Mouse (Mus musculus) embryonic facial prominence, embryonic 10.5 days (tissue): ENCODE data around the gene Icam5. TPM values are rescaled to one million over a fixed set of nuclear protein-coding genes. Genes with fewer than 3 reads are reported as not detected.
"Not testable (repeated sequence)": the region's sequence is repeated elsewhere in the genome, so short reads cannot be mapped to it uniquely, and the experiment has no call there.

ENCODE experiments used
- DNase-seq: peaks from one replicate; pipeline ENCODE4 v3.0.0-alpha.2; 2017; ENCODE audit warnings: low spot score
- H3K27ac ChIP-seq: fragments of 300-500 bp; sonication (generic); replicated peaks from 2 replicates; pipeline ENCODE4 v1.5.1; 2016; ENCODE audit warnings: mild to moderate bottlenecking
- H3K27me3 ChIP-seq: fragments of 300-500 bp; sonication (generic); replicated peaks from 2 replicates; pipeline ENCODE4 v1.6.1; 2016; ENCODE audit warnings: low read depth, mild to moderate bottlenecking; ENCODE audit not compliant: poor library complexity, severe bottlenecking
- H3K36me3 ChIP-seq: fragments of 300-500 bp; sonication (generic); replicated peaks from 2 replicates; pipeline ENCODE4 v1.6.1; 2016; ENCODE audit warnings: mild to moderate bottlenecking, moderate library complexity
- H3K4me1 ChIP-seq: fragments of 300-500 bp; sonication (generic); 2 replicates; pipeline ENCODE4 v1.6.1; 2016
- H3K4me3 ChIP-seq: fragments of 300-500 bp; sonication (generic); 2 replicates; pipeline ENCODE4 v1.5.1; 2016; ENCODE audit warnings: mild to moderate bottlenecking, moderate library complexity
- H3K9me3 ChIP-seq: fragments of 300-500 bp; sonication (generic); 2 replicates; pipeline ENCODE4 v1.6.1; 2016; ENCODE audit warnings: mild to moderate bottlenecking
- WGBS: fragments of 180-500 bp; shearing (Covaris S2); methylation state at CpG from one replicate; pipeline ENCODE4 v1.1.7; 2016; 5-methylcytosine and 5-hydroxymethylcytosine counted together
- polyA plus RNA-seq: library from polyadenylated mRNA; unstranded; fragments of >200 nt; fragmentation: Nextera tagmentation; extraction: Ambion mirVana; gene quantifications from 2 replicates; pipeline ENCODE4 v1.2.1, GENCODE M21; 2016

Gene Icam5
- polyA plus RNA-seq, 1 experiment from 2014 or later = not detected

DNA sequence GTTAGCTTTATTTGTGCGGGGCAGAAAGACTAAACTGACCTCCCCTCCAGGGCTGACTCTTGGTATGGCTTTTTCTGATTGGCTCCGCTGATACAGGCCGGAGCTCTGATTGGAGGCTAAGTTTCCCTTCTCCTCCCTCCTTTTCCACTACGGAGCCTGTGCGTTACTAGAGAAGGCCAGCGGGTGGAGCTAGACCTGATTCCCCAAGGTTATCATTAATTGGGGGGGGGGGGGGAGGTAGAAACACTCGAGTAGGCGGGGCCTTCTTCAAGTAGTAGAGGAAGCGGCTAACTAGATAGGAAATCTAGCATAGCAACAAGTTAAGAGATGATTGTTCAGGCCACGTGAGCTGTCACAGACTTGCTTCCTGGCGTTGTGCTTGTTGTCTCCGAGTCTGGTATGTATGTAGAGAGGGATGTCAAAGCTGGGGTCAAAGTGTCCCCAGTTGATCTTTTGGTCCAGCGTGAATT lies 1.1 kb upstream of the Icam5 start:
- no peaks in the 10 kb centered on the region for H3K9me3 ChIP-seq
- H3K27me3 ChIP-seq = peaks cover 100% of the 10 kb centered on the region
- peak; percentile 88 for DNase-seq
- no peaks in the 10 kb centered on the region for H3K36me3 ChIP-seq
- no peak overlapping the region for H3K27ac ChIP-seq
- WGBS = under 1% methylated on average over 13 of the region's 13 CpGs
- H3K4me3 ChIP-seq = peak overlapping the region; percentile 57
- peaks cover 67% of the 10 kb centered on the region for H3K4me1 ChIP-seq

DNA sequence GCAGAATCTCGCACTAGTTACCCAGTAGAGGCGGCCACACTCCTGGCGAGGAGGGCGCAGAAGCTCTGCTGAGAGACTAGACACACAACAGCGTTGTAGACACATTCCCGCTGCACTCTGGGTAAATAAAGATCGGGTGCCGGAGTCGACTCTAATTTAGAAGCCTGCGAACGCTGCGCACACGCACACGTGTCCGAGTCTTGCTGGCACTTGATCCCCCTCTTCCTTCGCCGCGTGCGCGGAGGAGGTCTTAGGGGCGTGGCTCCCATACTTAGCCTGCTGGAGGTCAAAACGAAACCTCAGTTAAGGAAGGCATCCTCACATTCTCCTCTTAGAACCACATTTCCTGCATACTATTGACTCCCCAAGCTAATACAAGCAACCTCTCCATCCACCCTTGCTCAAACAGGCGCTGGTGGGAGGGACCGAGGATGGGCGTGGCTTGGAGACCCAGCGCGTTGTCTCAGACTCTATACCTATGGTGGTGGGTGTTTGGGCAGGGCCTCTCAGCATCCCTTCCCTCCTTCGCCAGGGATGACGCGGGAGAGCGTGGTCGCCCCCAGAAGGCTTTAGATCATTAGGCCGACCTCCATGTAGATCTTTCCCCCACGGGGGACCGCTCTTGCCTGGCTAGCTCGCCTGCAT lies 500 bp upstream of the Icam5 start:
- H3K9me3 ChIP-seq = no peaks in the 10 kb centered on the region
- DNase-seq = peak; percentile 72
- H3K36me3 ChIP-seq = no peaks in the 10 kb centered on the region
- peaks cover 100% of the 10 kb centered on the region for H3K27me3 ChIP-seq
- H3K4me3 ChIP-seq = peak overlapping the region; percentile 57
- under 1% methylated on average over 36 of the region's 36 CpGs for WGBS
- peaks cover 71% of the 10 kb centered on the region for H3K4me1 ChIP-seq
- no peak overlapping the region for H3K27ac ChIP-seq

DNA sequence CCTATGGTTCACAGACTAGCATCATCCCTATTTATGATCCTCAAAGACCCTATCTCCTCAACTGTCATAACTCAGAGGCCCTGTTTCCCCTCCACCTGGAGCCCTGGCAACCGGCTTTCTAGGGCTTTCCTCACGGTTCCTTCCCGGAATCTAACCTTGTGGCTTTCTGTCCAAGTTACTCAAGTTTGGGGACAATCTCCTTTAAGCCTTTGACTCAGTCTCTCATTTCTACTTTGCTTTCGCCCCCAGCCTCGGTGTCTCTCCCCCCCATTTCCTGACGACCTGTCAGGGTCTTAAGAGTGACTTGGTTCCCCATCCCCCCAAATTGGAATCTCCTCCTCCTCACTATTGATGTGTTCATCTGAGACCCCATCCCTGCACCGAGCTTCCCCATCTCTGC lies 618 bp downstream of the Icam5 start:
- H3K27ac ChIP-seq = no peak overlapping the region
- peak overlapping the region; percentile 57 for H3K4me3 ChIP-seq
- 4% methylated on average over 7 of the region's 7 CpGs for WGBS
- DNase-seq = no peak
- H3K9me3 ChIP-seq = no peaks in the 10 kb centered on the region
- peaks cover 82% of the 10 kb centered on the region for H3K4me1 ChIP-seq
- no peaks in the 10 kb centered on the region for H3K36me3 ChIP-seq
- H3K27me3 ChIP-seq = peaks cover 100% of the 10 kb centered on the region

DNA sequence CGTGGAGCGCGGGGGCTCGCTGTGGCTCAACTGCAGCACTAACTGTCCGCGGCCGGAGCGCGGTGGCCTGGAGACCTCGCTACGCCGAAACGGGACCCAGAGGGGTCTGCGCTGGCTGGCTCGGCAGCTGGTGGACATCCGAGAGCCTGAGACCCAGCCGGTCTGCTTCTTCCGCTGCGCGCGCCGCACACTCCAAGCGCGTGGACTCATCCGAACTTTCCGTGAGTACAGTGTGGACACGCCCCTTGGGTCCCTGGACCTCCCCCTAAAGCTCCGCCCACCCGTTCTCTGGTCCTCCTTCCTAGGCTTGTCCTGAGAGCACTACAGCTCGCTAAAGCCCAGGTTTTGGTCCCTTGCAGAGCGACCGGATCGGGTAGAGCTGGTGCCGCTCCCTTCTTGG lies 1.3 kb downstream of the Icam5 start:
- H3K4me3 ChIP-seq = peak overlapping the region; percentile 57
- no peak overlapping the region for H3K27ac ChIP-seq
- peak; percentile 83 for DNase-seq
- no peaks in the 10 kb centered on the region for H3K9me3 ChIP-seq
- H3K27me3 ChIP-seq = peaks cover 100% of the 10 kb centered on the region
- H3K36me3 ChIP-seq = no peaks in the 10 kb centered on the region
- peaks cover 85% of the 10 kb centered on the region for H3K4me1 ChIP-seq
- WGBS = under 1% methylated on average over 34 of the region's 34 CpGs

DNA sequence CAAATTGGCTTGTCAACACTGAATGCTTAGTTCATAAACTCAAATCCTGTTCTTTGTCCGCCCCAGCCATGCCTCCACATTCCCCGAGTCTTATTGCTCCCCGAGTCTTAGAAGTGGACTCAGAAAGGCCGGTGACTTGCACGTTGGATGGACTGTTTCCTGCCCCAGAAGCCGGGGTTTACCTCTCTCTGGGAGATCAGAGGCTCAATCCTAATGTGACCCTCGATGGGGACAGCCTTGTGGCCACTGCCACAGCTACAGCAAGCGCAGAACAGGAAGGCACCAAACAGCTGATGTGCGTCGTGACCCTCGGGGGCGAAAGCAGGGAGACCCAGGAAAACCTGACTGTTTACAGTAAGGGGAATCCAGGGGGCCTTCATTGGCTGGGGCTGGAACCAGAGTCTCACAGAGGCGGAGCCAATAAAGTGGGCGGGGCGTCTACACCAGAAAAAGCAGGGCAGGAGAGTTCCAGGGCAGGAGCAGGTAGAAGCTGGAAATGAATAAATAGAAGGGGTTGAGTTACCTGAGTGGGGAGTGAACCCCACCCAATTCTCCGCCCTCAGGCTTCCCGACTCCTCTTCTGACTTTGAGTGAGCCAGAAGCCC lies 2.7 kb downstream of the Icam5 start:
- peaks cover 80% of the 10 kb centered on the region for H3K4me1 ChIP-seq
- H3K27ac ChIP-seq = no peak overlapping the region
- H3K4me3 ChIP-seq = peak overlapping the region; percentile 8; the same call in 1 of the 2 replicates
- peaks cover 3% of the 10 kb centered on the region; the same call in 1 of the 2 replicates for H3K9me3 ChIP-seq
- peak; percentile 62 for DNase-seq
- H3K36me3 ChIP-seq = no peaks in the 10 kb centered on the region
- peaks cover 100% of the 10 kb centered on the region for H3K27me3 ChIP-seq
- 1% methylated on average over 17 of the region's 17 CpGs for WGBS

DNA sequence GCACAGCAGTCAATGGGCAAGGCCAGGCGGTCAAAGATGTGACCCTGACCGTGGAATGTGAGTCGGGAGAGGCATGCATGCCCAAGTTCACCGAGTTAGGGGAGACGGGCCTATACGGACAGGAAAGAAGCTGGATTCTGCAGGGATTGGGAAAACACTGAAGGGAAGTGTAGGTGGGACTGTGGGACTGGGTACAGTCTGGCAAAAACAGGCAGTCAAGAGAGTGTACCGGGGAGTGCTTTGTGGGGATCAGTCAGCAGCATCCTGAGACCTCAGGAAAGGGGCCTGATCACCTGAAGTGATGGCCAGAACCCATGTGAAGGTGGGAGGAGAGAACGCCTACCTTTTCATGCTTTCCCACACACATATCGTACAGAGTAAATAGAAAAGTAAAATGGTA lies 3.7 kb downstream of the Icam5 start:
- Histone ChIP-seq H3K4me1 (peaks cover 70% of the 10 kb centered on the region), H3K4me3 (0 out of 2 replicates have a peak overlapping the region, but pooled peaks have one; percentile 2), H3K27ac (no peak overlapping the region), H3K27me3 (peaks cover 100% of the 10 kb centered on the region), H3K9me3 (peaks cover 3% of the 10 kb centered on the region; the same call in 1 of the 2 replicates), H3K36me3 (no peaks in the 10 kb centered on the region)
- no peak for DNase-seq
- WGBS = 13% methylated on average over 9 of the region's 9 CpGs

DNA sequence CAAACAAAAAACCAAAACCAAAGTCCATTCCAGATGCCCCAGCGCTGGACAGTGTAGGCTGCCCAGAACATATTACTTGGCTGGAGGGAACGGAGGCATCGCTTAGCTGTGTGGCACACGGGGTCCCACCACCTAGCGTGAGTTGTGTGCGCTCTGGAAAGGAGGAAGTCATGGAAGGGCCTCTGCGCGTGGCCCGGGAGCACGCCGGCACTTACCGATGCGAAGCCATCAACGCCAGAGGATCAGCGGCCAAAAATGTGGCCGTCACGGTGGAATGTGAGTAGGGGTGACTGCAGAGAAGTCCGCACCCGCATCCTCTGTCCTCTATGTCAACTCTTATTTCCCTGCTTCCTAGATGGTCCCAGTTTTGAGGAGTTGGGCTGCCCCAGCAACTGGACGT lies 4.3 kb downstream of the Icam5 start:
- DNase-seq = peak; percentile 38
- Histone ChIP-seq H3K4me3 (0 out of 2 replicates have a peak overlapping the region, but pooled peaks have one; percentile 2), H3K9me3 (peaks cover 3% of the 10 kb centered on the region; the same call in 1 of the 2 replicates), H3K27ac (no peak overlapping the region), H3K27me3 (peaks cover 100% of the 10 kb centered on the region), H3K4me1 (peaks cover 68% of the 10 kb centered on the region), H3K36me3 (no peaks in the 10 kb centered on the region)
- WGBS = 5% methylated on average over 20 of the region's 20 CpGs

DNA sequence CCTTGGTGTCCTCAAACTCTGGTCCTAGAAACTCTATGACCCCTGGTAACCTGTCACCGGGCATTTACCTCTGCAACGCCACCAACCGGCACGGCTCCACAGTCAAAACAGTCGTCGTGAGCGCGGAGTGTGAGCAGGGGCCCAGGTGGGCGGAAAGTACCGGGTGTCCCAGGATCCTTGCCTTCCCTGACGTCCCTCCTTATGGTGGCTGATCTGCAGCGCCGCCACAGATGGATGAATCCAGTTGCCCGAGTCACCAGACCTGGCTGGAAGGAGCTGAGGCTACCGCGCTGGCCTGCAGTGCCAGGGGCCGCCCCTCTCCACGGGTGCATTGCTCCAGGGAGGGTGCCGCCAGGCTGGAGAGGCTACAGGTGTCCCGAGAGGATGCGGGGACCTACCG lies 4.8 kb downstream of the Icam5 start:
- no peaks in the 10 kb centered on the region for H3K36me3 ChIP-seq
- peaks cover 67% of the 10 kb centered on the region for H3K4me1 ChIP-seq
- peak overlapping the region; percentile 48 for H3K4me3 ChIP-seq
- DNase-seq = peak; percentile 39
- H3K9me3 ChIP-seq = peaks cover 3% of the 10 kb centered on the region; the same call in 1 of the 2 replicates
- H3K27ac ChIP-seq = no peak overlapping the region
- under 1% methylated on average over 22 of the region's 22 CpGs for WGBS
- peaks cover 100% of the 10 kb centered on the region for H3K27me3 ChIP-seq

DNA sequence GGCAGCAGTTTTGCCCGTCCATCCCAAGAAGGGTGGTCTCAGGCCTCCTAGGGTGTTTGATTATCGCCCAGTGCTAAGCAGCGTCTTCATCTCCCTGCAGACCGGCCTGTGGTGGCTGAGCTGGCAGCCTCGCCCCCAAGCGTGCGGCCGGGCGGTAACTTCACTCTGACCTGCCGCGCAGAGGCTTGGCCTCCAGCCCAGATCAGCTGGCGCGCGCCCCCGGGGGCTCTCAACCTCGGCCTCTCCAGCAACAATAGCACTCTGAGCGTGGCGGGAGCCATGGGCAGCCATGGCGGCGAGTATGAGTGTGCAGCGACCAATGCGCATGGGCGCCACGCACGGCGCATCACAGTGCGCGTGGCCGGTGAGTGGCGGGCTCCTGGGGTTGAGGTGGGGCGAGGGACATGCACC lies 5.6 kb downstream of the Icam5 start:
- Histone ChIP-seq H3K27ac (peak overlapping the region; percentile 3; the same call in 1 of the 2 replicates), H3K9me3 (peaks cover 3% of the 10 kb centered on the region; the same call in 1 of the 2 replicates), H3K4me3 (peak overlapping the region; percentile 48), H3K36me3 (no peaks in the 10 kb centered on the region), H3K4me1 (peaks cover 59% of the 10 kb centered on the region), H3K27me3 (peaks cover 94% of the 10 kb centered on the region)
- 1% methylated on average over 31 of the region's 31 CpGs for WGBS
- DNase-seq = peak; percentile 63

DNA sequence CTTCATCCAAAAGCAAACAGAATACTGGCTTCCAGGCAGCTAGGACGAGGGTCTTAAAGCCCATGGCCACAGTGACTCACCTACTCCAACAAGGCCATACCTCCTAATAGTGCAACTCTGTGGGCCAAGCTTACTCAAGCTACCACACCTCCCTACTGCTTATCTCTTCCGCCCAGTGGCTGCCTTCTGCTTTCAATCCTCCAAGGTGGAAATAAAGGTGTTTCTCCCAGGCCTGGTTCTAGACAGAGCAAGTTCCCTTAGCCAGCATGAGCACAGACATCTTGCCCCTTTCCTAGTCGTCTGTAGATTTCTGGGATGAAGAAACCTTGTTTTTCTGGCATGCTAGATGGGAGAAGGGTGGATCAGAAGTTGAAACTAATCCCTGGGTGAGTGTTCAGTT lies 7.9 kb downstream of the Icam5 start:
- peaks cover 3% of the 10 kb centered on the region; the same call in 1 of the 2 replicates for H3K9me3 ChIP-seq
- H3K36me3 ChIP-seq = no peaks in the 10 kb centered on the region
- H3K27me3 ChIP-seq = peaks cover 71% of the 10 kb centered on the region
- H3K4me3 ChIP-seq = no peak overlapping the region
- H3K27ac ChIP-seq = no peak overlapping the region
- DNase-seq = no peak
- 78% methylated on average over 3 of the region's 3 CpGs for WGBS
- peaks cover 41% of the 10 kb centered on the region for H3K4me1 ChIP-seq

DNA sequence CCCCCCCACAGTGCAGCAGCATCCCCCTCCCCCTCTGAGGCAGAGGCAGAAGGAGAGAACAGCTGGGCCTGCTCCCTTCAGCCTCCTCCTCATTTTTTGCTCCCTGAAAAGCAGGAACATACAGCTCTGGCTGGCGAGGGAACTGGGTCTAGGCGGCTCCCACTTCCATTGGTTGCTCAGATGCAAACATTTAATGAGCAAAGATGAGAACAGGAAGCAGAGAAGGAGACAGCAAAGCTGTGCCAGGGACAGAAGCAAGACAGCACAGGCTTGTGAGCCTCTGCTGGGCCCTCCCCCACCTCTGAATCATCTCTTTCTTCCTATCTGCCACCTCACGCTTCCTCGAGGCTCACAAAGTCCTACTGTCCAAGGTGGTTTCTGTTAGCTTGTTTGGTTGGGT lies 9.4 kb downstream of the Icam5 start:
- H3K4me3 ChIP-seq = no peak overlapping the region
- H3K36me3 ChIP-seq = no peaks in the 10 kb centered on the region
- H3K4me1 ChIP-seq = peaks cover 30% of the 10 kb centered on the region
- H3K9me3 ChIP-seq = peaks cover 3% of the 10 kb centered on the region; the same call in 1 of the 2 replicates
- DNase-seq = no peak
- H3K27me3 ChIP-seq = peaks cover 55% of the 10 kb centered on the region
- 41% methylated on average over 4 of the region's 4 CpGs for WGBS
- H3K27ac ChIP-seq = no peak overlapping the region

DNA sequence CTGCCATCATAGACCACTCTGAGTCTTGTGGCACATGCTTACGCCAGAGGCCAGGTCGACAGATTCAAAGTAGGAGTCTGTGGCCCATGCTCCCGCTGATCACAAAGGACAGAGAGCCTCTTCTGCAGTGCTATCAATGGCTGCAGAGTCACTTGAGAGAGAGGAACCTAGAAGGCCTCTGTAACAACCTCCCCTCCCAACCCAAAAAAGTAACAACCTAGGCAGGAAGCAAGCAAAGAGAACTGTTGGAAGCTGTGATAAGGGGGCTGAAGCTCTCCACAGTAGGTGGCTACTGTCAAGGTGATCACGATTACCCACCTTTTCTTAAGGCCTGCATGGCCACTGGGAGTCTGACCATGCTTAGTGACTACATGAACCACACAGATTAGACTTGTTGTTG lies 11.7 kb downstream of the Icam5 start:
- Histone ChIP-seq H3K9me3 (peaks cover 2% of the 10 kb centered on the region; the same call in 1 of the 2 replicates), H3K4me1 (peaks cover 9% of the 10 kb centered on the region; the same call in 1 of the 2 replicates), H3K27ac (no peak overlapping the region), H3K4me3 (no peak overlapping the region), H3K27me3 (peaks cover 33% of the 10 kb centered on the region), H3K36me3 (no peaks in the 10 kb centered on the region)
- no peak for DNase-seq
- 82% methylated on average over 4 of the region's 4 CpGs for WGBS

DNA sequence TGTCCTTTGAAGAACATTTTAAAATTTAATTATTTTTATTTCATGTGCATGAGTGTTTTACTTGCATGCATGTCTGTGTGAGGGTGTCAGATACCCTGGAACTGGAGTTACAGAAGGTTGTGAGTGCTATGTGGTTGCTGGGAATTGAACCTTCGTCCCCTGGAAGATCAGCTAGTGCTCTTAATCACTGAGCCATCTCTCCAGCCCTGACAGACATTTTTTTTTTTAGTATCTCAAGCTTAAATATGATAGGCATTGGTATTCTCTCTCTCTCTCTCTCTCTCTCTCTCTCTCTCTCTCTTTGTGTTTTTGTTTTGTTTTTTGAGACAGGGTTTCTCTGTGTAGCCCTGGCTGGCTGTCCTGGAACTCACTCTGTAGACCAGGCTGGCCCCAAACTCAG lies 12.9 kb downstream of the Icam5 start:
- H3K27me3 ChIP-seq = peaks cover 21% of the 10 kb centered on the region
- WGBS = 70% methylated on average over 1 of the region's 1 CpGs
- H3K4me1 ChIP-seq, H3K27ac ChIP-seq, H3K9me3 ChIP-seq, H3K4me3 ChIP-seq, H3K36me3 ChIP-seq, DNase-seq: not testable (repeated sequence)
